Mouse (Mus musculus) MEL (cell line): ENCODE results near the gene Vac14. TPM values are rescaled to one million over a fixed set of nuclear protein-coding genes. Genes with fewer than 3 reads are reported as not detected.

Source experiments
- DNase-seq: peaks from one replicate; pipeline ENCODE4 v3.0.0; 2011; ENCODE audit warnings: low read depth, low spot score
- H3K27ac ChIP-seq: 2 replicates; pipeline ENCODE4 v1.5.1; 2012; ENCODE audit warnings: low read depth, mild to moderate bottlenecking, control low read depth, low read length, moderate library complexity; ENCODE audit not compliant: control insufficient read depth
- H3K27me3 ChIP-seq, 2 experiments: fragments of 150-350 bp in 1 of 2; sonication (generic) in 1 of 2; 2 replicates each; pipeline ENCODE4 v1.6.1; 2012; ENCODE audit warnings: low read length in 2 of 2, mild to moderate bottlenecking in 2 of 2, improper control_type of control experiment in 1 of 2, moderate library complexity in 1 of 2; ENCODE audit not compliant: insufficient read depth in 2 of 2, control insufficient read depth in 1 of 2
- H3K36me3 ChIP-seq, 2 experiments: 2 replicates each; pipeline ENCODE4 v1.6.1; 2012 to 2014; ENCODE audit warnings: low read length in 2 of 2, improper control_type of control experiment in 1 of 2, inconsistent platforms in 1 of 2, mild to moderate bottlenecking in 1 of 2; ENCODE audit not compliant: insufficient read depth in 2 of 2, control insufficient read depth in 1 of 2
- H3K4me1 ChIP-seq, 2 experiments: fragments of 150-350 bp in 1 of 2; sonication (generic) in 1 of 2; 2 replicates each; pipeline ENCODE4 v1.6.1; 2012; ENCODE audit warnings: low read length in 2 of 2, improper control_type of control experiment in 1 of 2, mild to moderate bottlenecking in 1 of 2; ENCODE audit not compliant: insufficient read depth in 2 of 2, control insufficient read depth in 1 of 2
- H3K4me3 ChIP-seq, 2 experiments: fragments of 150-350 bp in 1 of 2; sonication (generic) in 1 of 2; 2 replicates each; pipeline ENCODE4 v1.5.1; 2012; ENCODE audit warnings: low read depth in 2 of 2, low read length in 2 of 2, mild to moderate bottlenecking in 2 of 2, moderate library complexity in 2 of 2, control low read depth in 1 of 2, improper control_type of control experiment in 1 of 2; ENCODE audit not compliant: control insufficient read depth in 1 of 2, insufficient read depth in 1 of 2
- H3K79me2 ChIP-seq: 2 replicates; pipeline ENCODE4 v1.6.1; 2012; ENCODE audit warnings: mild to moderate bottlenecking, low read length, moderate library complexity; ENCODE audit not compliant: control insufficient read depth, poor library complexity, insufficient read depth
- H3K9ac ChIP-seq: 2 replicates; pipeline ENCODE4 v1.6.1; 2012; ENCODE audit warnings: low read depth, mild to moderate bottlenecking, control low read depth, low read length, moderate library complexity; ENCODE audit not compliant: control insufficient read depth, poor library complexity, severe bottlenecking
- H3K9me3 ChIP-seq: fragments of 150-350 bp; sonication (generic); replicated peaks from 2 replicates; pipeline ENCODE4 v1.6.1; 2012; ENCODE audit warnings: mild to moderate bottlenecking, low read length, improper control_type of control experiment, moderate library complexity; ENCODE audit not compliant: insufficient read depth
- BHLHE40 ChIP-seq: IDR thresholded peaks from 2 replicates; pipeline ENCODE4 v1.6.1; 2012; ENCODE audit warnings: low read depth, mild to moderate bottlenecking, inconsistent platforms, low read length, improper control_type of control experiment, borderline replicate concordance
- CHD1 ChIP-seq: IDR thresholded peaks from 2 replicates; pipeline ENCODE4 v1.6.1; 2012; ENCODE audit warnings: low read depth, mild to moderate bottlenecking, inconsistent platforms, low read length, improper control_type of control experiment
- CHD2 ChIP-seq: IDR thresholded peaks from 2 replicates; pipeline ENCODE4 v1.6.1; 2011; ENCODE audit warnings: low read length, improper control_type of control experiment
- CTCF ChIP-seq, 3 experiments: IDR thresholded peaks in 2 of 3; conservative IDR thresholded peaks in 1 of 3; 2 replicates each; pipeline ENCODE4 v1.5.1; 2011 to 2012; ENCODE audit warnings: low read length in 3 of 3, low read depth in 2 of 3, mild to moderate bottlenecking in 2 of 3, improper control_type of control experiment in 1 of 3, inconsistent platforms in 1 of 3, mixed read lengths in 1 of 3, moderate library complexity in 1 of 3; ENCODE audit not compliant: control insufficient read depth in 1 of 3, insufficient read depth in 1 of 3, poor library complexity in 1 of 3, severe bottlenecking in 1 of 3
- ETS1 ChIP-seq: IDR thresholded peaks from 2 replicates; pipeline ENCODE4 v1.6.1; 2012; ENCODE audit warnings: low read depth, mild to moderate bottlenecking, inconsistent platforms, low read length, improper control_type of control experiment, moderate library complexity
- GATA1 ChIP-seq: IDR thresholded peaks from 2 replicates; pipeline ENCODE4 v1.6.1; 2011; ENCODE audit warnings: low read depth, low read length, improper control_type of control experiment
- HCFC1 ChIP-seq: IDR thresholded peaks from 2 replicates; pipeline ENCODE4 v1.6.1; 2012; ENCODE audit warnings: low read depth, mild to moderate bottlenecking, inconsistent platforms, low read length, improper control_type of control experiment, moderate library complexity
- MAX ChIP-seq: IDR thresholded peaks from 2 replicates; pipeline ENCODE4 v1.6.1; 2011; ENCODE audit warnings: low read length, improper control_type of control experiment
- MAZ ChIP-seq: IDR thresholded peaks from 2 replicates; pipeline ENCODE4 v1.6.1; 2012; ENCODE audit warnings: low read depth, mild to moderate bottlenecking, inconsistent platforms, low read length, improper control_type of control experiment
- MYC ChIP-seq: IDR thresholded peaks from 2 replicates; pipeline ENCODE4 v1.6.1; 2011; ENCODE audit warnings: low read depth, mild to moderate bottlenecking, low read length, improper control_type of control experiment, moderate library complexity
- NELFE ChIP-seq: IDR thresholded peaks from 2 replicates; pipeline ENCODE4 v1.6.1; 2011; ENCODE audit warnings: low read depth, low read length, improper control_type of control experiment
- NRF1 ChIP-seq: IDR thresholded peaks from 2 replicates; pipeline ENCODE4 v1.6.1; 2014; ENCODE audit warnings: low read depth, mild to moderate bottlenecking, inconsistent platforms, low read length, improper control_type of control experiment, moderate library complexity; ENCODE audit not compliant: poor library complexity, insufficient read depth, severe bottlenecking
- POLR2A ChIP-seq, 2 experiments: IDR thresholded peaks; 2 replicates each; pipeline ENCODE4 v1.6.1; 2011 to 2012; ENCODE audit warnings: low read length in 2 of 2, mild to moderate bottlenecking in 2 of 2, control low read depth in 1 of 2, improper control_type of control experiment in 1 of 2, low read depth in 1 of 2, moderate library complexity in 1 of 2; ENCODE audit not compliant: control insufficient read depth in 1 of 2, insufficient read depth in 1 of 2, poor library complexity in 1 of 2
- POLR2AphosphoS2 ChIP-seq: IDR thresholded peaks from 2 replicates; pipeline ENCODE4 v1.6.1; 2011; ENCODE audit warnings: low read length, improper control_type of control experiment
- SIN3A ChIP-seq: IDR thresholded peaks from 2 replicates; pipeline ENCODE4 v1.6.1; 2012; ENCODE audit warnings: low read length, improper control_type of control experiment, inconsistent platforms
- TAL1 ChIP-seq: IDR thresholded peaks from 2 replicates; pipeline ENCODE4 v1.6.1; 2012; ENCODE audit warnings: mild to moderate bottlenecking, inconsistent platforms, low read length, moderate library complexity, mixed read lengths
- TCF12 ChIP-seq: IDR thresholded peaks from 2 replicates; pipeline ENCODE4 v1.6.1; 2014; ENCODE audit warnings: low read depth, mild to moderate bottlenecking, inconsistent platforms, low read length, improper control_type of control experiment, moderate library complexity
- UBTF ChIP-seq: IDR thresholded peaks from 2 replicates; pipeline ENCODE4 v1.6.1; 2012; ENCODE audit warnings: low read depth, mild to moderate bottlenecking, inconsistent platforms, low read length, improper control_type of control experiment, moderate library complexity, borderline replicate concordance; ENCODE audit not compliant: insufficient read depth
- USF1 ChIP-seq: IDR thresholded peaks from 2 replicates; pipeline ENCODE4 v1.6.1; 2014; ENCODE audit warnings: low read depth, mild to moderate bottlenecking, inconsistent platforms, low read length, improper control_type of control experiment, moderate library complexity
- ZKSCAN1 ChIP-seq: IDR thresholded peaks from 2 replicates; pipeline ENCODE4 v1.6.1; 2012; ENCODE audit warnings: low read depth, mild to moderate bottlenecking, inconsistent platforms, low read length, improper control_type of control experiment, moderate library complexity
- ZMIZ1 ChIP-seq: IDR thresholded peaks from 2 replicates; pipeline ENCODE4 v1.6.1; 2012; ENCODE audit warnings: low read depth, mild to moderate bottlenecking, inconsistent platforms, low read length, improper control_type of control experiment, moderate library complexity
- ZNF384 ChIP-seq: IDR thresholded peaks from 2 replicates; pipeline ENCODE4 v1.6.1; 2012; ENCODE audit warnings: low read depth, mild to moderate bottlenecking, inconsistent platforms, low read length, improper control_type of control experiment
- polyA plus RNA-seq, 2 experiments: library from polyadenylated mRNA; stranded (reverse) in 1 of 2; unstranded in 1 of 2; fragments of >175 nt in 1 of 2; fragments of >200 nt in 1 of 2; gene quantifications; 2 replicates each; pipeline versions ENCODE4 v1.2.1 to v1.2.4; 2012; ENCODE audit warnings: low replicate concordance in 2 of 2, low read depth in 1 of 2; ENCODE audit not compliant: insufficient read length in 2 of 2, insufficient read depth in 1 of 2, missing spikeins in 1 of 2
- total RNA-seq: library from RNA; depleted of rRNA; stranded (reverse); fragments of 300-350 nt; gene quantifications from 2 replicates; pipeline ENCODE4 v1.2.3, GENCODE M21; 2012

The Vac14 gene
- total and polyA plus RNA-seq, 3 experiments, result 31.7 to 86.0 TPM; not detected in 1

GRCm38 (mm10) chr8:110702636-110703459 lies 84.5 kb downstream of the Vac14 start:
- no peaks in the 10 kb centered on the region; a peak in 1 of 4 replicates for H3K36me3 ChIP-seq
- H3K27ac ChIP-seq, result no peak overlapping the region
- no peaks in the 10 kb centered on the region for H3K9me3 ChIP-seq

GRCm38 (mm10) chr8:110703460-110704061 lies 85.2 kb downstream of the Vac14 start:
- Histone ChIP-seq H3K27me3 (no peaks in the 10 kb centered on the region), H3K36me3 (no peaks in the 10 kb centered on the region; a peak in 1 of 4 replicates), H3K9ac (no peak overlapping the region), H3K4me3 (no peak overlapping the region), H3K27ac (no peak overlapping the region), H3K4me1 (no peaks in the 10 kb centered on the region), H3K79me2 (no peaks in the 10 kb centered on the region), H3K9me3 (no peaks in the 10 kb centered on the region)
- DNase-seq, result no peak
- no peak for TF ChIP-seq ZKSCAN1
- no peak for TF ChIP-seq POLR2A (IDR thresholded peaks at IDR 0.05; ENCODE audit: control insufficient read depth in 1 of 2, insufficient read depth in 1 of 2, low read depth in 1 of 2, low read length in 2 of 2, poor library complexity in 1 of 2)
- TF ChIP-seq USF1, result no peak
- no peak for TF ChIP-seq NELFE
- no peak for TF ChIP-seq POLR2AphosphoS2
- TF ChIP-seq MYC, result no peak

More at GRCm38 (mm10) chr8:110702636-110703459, 84.5 kb downstream of the Vac14 start:
- Histone ChIP-seq H3K4me1 (no peaks in the 10 kb centered on the region), H3K9ac (no peak overlapping the region), H3K4me3 (no peak overlapping the region), H3K79me2 (no peaks in the 10 kb centered on the region), H3K27me3 (no peaks in the 10 kb centered on the region)
- no peak for DNase-seq
- no peak for TF ChIP-seq USF1
- TF ChIP-seq SIN3A, result no peak
- no peak for TF ChIP-seq GATA1
- TF ChIP-seq POLR2A (IDR thresholded peaks at IDR 0.05; ENCODE audit: control insufficient read depth in 1 of 2, insufficient read depth in 1 of 2, low read depth in 1 of 2, low read length in 2 of 2, poor library complexity in 1 of 2), result no peak

GRCm38 (mm10) chr8:110704103-110704502 lies 85.7 kb downstream of the Vac14 start:
- Histone ChIP-seq H3K4me1 (no peaks in the 10 kb centered on the region), H3K36me3 (no peaks in the 10 kb centered on the region; a peak in 1 of 4 replicates), H3K27ac (no peak overlapping the region), H3K9ac (no peak overlapping the region), H3K4me3 (no peak overlapping the region), H3K79me2 (no peaks in the 10 kb centered on the region), H3K27me3 (no peaks in the 10 kb centered on the region), H3K9me3 (no peaks in the 10 kb centered on the region)
- TF ChIP-seq POLR2AphosphoS2 (no peak), USF1 (no peak), ETS1 (no peak), SIN3A (no peak), NELFE (no peak), HCFC1 (no peak), TAL1 (no peak), BHLHE40 (no peak), TCF12 (no peak), CHD1 (no peak), MAZ (no peak), MYC (no peak), ZMIZ1 (no peak), MAX (no peak), CHD2 (no peak), GATA1 (no peak), NRF1 (no peak), CTCF (IDR thresholded peaks at IDR 0.05 in 2 of 3, conservative IDR thresholded peaks at IDR 0.05 in 1 of 3; ENCODE audit: control insufficient read depth in 1 of 3, insufficient read depth in 1 of 3, low read depth in 2 of 3, low read length in 3 of 3, poor library complexity in 1 of 3, severe bottlenecking in 1 of 3) (no peak), UBTF (no peak), ZNF384 (no peak)
- no peak for DNase-seq
